19 mouse cellular contexts compared by ENCODE assay signal in genomic region chr6:113861375-113861770, GRCm38 (mm10).
DNase-seq lines count a peak whose midpoint lies in the region; ATAC-seq and TF ChIP-seq lines count a peak whose summit lies in the region.
"Had no signal": no experiment of that assay in that cellular context is flagged by ENCODE, and none has a peak within 500 bp of the region (broad histone marks: within the 10 kb centered on the region; RNA-seq: fewer than 3 reads in every experiment).

No protein-coding gene starts in this region.

- TF ChIP-seq CTCF in cerebellum, adult 2 months (IDR thresholded peaks at IDR 0.05; ENCODE audit: borderline replicate concordance, insufficient read depth, low read depth, low read length) = no peak
- TF ChIP-seq CTCF in liver, postnatal 0 days (IDR thresholded peaks at IDR 0.05; ENCODE audit: low read depth) = no peak

- DNase-seq in cerebellum, adult 2 months = no peak
- DNase-seq in cerebellum, postnatal 4 days (ENCODE audit: low spot score in 2 of 2) = no peak
- DNase-seq in hindbrain, embryonic 14.5 days (ENCODE audit: low spot score) = no peak
- no peak for DNase-seq in frontal cortex, postnatal 10 days (ENCODE audit: low spot score in 2 of 2)
- DNase-seq in liver, postnatal 0 days = no peak
- DNase-seq: embryo, embryonic 11 days; gastrocnemius, postnatal 25 days; kidney, adult 2 months; kidney, postnatal 14 days; lung, postnatal 10 days; thymus, postnatal 14 days had no signal

- H3K4me1 ChIP-seq in cerebellum, adult 2 months (ENCODE audit: control insufficient read depth, insufficient read depth, low read length) = peaks cover 85% of the 10 kb centered on the region
- H3K4me1 ChIP-seq in neural tube, embryonic 13.5 days (replicated peaks) = peaks cover 62% of the 10 kb centered on the region
- H3K4me1 ChIP-seq in neural tube, embryonic 15.5 days = peaks cover 35% of the 10 kb centered on the region
- H3K4me1 ChIP-seq in hindbrain, embryonic 14.5 days (replicated peaks; ENCODE audit: control insufficient read depth, insufficient read depth, low read length) = peaks cover 19% of the 10 kb centered on the region
- H3K4me1 ChIP-seq in liver, postnatal 0 days (ENCODE audit: insufficient read depth) = peaks cover 3% of the 10 kb centered on the region; the same call in 1 of the 2 replicates
- H3K4me1 ChIP-seq: embryonic facial prominence, embryonic 15.5 days had no signal

- ATAC-seq in neural tube, embryonic 13.5 days (ENCODE audit: low read depth) = no peak; the same call in 1 of the 2 replicates
- no peak for ATAC-seq in neural tube, embryonic 15.5 days (ENCODE audit: low FRiP score)
- ATAC-seq in hindbrain, embryonic 14.5 days (ENCODE audit: low FRiP score) = no peak
- no peak for ATAC-seq in frontal cortex, adult (ENCODE audit: low TSS enrichment)
- no peak for ATAC-seq in liver, postnatal 0 days
- ATAC-seq: CD4-positive, CD25-positive, alpha-beta regulatory T cell, adult 4 months had no signal

- H3K9me3 ChIP-seq in neural tube, embryonic 13.5 days = no peaks in the 10 kb centered on the region
- H3K9me3 ChIP-seq in neural tube, embryonic 15.5 days (replicated peaks) = no peaks in the 10 kb centered on the region
- no peaks in the 10 kb centered on the region for H3K9me3 ChIP-seq in hindbrain, embryonic 14.5 days (ENCODE audit: control insufficient read depth, low read length)
- no peaks in the 10 kb centered on the region for H3K9me3 ChIP-seq in liver, postnatal 0 days (ENCODE audit: low read length)
- H3K9me3 ChIP-seq: embryonic facial prominence, embryonic 15.5 days; liver, embryonic 15.5 days had no signal

- 22% methylated on average over 4 of the region's 4 CpGs for WGBS in cerebellum, adult 2 months
- WGBS in neural tube, embryonic 13.5 days = 51% methylated on average over 4 of the region's 4 CpGs
- 53% methylated on average over 4 of the region's 4 CpGs for WGBS in neural tube, embryonic 15.5 days
- WGBS in hindbrain, embryonic 14.5 days = 69% methylated on average over 4 of the region's 4 CpGs
- 52% methylated on average over 4 of the region's 4 CpGs for WGBS in liver, postnatal 0 days (ENCODE audit: insufficient replicate concordance)

- H3K9ac ChIP-seq in neural tube, embryonic 13.5 days = no peak overlapping the region
- no peak overlapping the region for H3K9ac ChIP-seq in neural tube, embryonic 15.5 days (replicated peaks)
- H3K9ac ChIP-seq in hindbrain, embryonic 14.5 days = no peak overlapping the region
- H3K9ac ChIP-seq in liver, postnatal 0 days (replicated peaks) = no peak overlapping the region
- H3K9ac ChIP-seq: embryonic facial prominence, embryonic 15.5 days; liver, embryonic 15.5 days had no signal

- TF ChIP-seq EP300 in liver, postnatal 0 days (IDR thresholded peaks at IDR 0.05; ENCODE audit: low read depth) = no peak

- no peak for TF ChIP-seq POLR2A in cerebellum, adult 2 months (IDR thresholded peaks at IDR 0.05; ENCODE audit: borderline replicate concordance, insufficient read depth, low read length)

- no peak overlapping the region for H3K4me3 ChIP-seq in cerebellum, adult 2 months (replicated peaks; ENCODE audit: insufficient read depth, low read depth, low read length)
- H3K4me3 ChIP-seq in neural tube, embryonic 13.5 days = no peak overlapping the region
- H3K4me3 ChIP-seq in neural tube, embryonic 15.5 days (replicated peaks) = no peak overlapping the region
- no peak overlapping the region for H3K4me3 ChIP-seq in hindbrain, embryonic 14.5 days (replicated peaks; ENCODE audit: low read length)
- H3K4me3 ChIP-seq in liver, postnatal 0 days (ENCODE audit: low read depth, low read length) = no peak overlapping the region
- H3K4me3 ChIP-seq: embryonic facial prominence, embryonic 15.5 days; liver, embryonic 15.5 days; myocyte had no signal

- H3K36me3 ChIP-seq in neural tube, embryonic 13.5 days = no peaks in the 10 kb centered on the region
- H3K36me3 ChIP-seq in neural tube, embryonic 15.5 days = no peaks in the 10 kb centered on the region
- no peaks in the 10 kb centered on the region for H3K36me3 ChIP-seq in hindbrain, embryonic 14.5 days (replicated peaks; ENCODE audit: control insufficient read depth, insufficient read depth)
- no peaks in the 10 kb centered on the region for H3K36me3 ChIP-seq in liver, postnatal 0 days (replicated peaks; ENCODE audit: insufficient read depth, low read length)
- H3K36me3 ChIP-seq: embryonic facial prominence, embryonic 15.5 days; liver, embryonic 15.5 days had no signal

- H3K27me3 ChIP-seq in cerebellum, adult 2 months (ENCODE audit: control insufficient read depth, insufficient read depth, low read length) = no peaks in the 10 kb centered on the region
- no peaks in the 10 kb centered on the region for H3K27me3 ChIP-seq in neural tube, embryonic 13.5 days
- H3K27me3 ChIP-seq in neural tube, embryonic 15.5 days (replicated peaks) = no peaks in the 10 kb centered on the region
- H3K27me3 ChIP-seq in hindbrain, embryonic 14.5 days (ENCODE audit: control insufficient read depth, insufficient read depth, low read length) = no peaks in the 10 kb centered on the region
- no peaks in the 10 kb centered on the region for H3K27me3 ChIP-seq in liver, postnatal 0 days (ENCODE audit: insufficient read depth, low read length)
- H3K27me3 ChIP-seq: embryonic facial prominence, embryonic 15.5 days; liver, embryonic 15.5 days had no signal

- peak overlapping the region; percentile 96 for H3K27ac ChIP-seq in cerebellum, adult 2 months (ENCODE audit: insufficient read depth, low read length)
- peak overlapping the region; percentile 80 for H3K27ac ChIP-seq in neural tube, embryonic 13.5 days (replicated peaks)
- H3K27ac ChIP-seq in neural tube, embryonic 15.5 days (replicated peaks) = no peak overlapping the region
- H3K27ac ChIP-seq in hindbrain, embryonic 14.5 days = peak overlapping the region; percentile 48
- H3K27ac ChIP-seq in liver, postnatal 0 days (ENCODE audit: low read depth) = no peak overlapping the region
- H3K27ac ChIP-seq: embryonic facial prominence, embryonic 15.5 days; liver, embryonic 15.5 days; stomach, postnatal 0 days had no signal

- H3K4me2 ChIP-seq in neural tube, embryonic 13.5 days = no peak overlapping the region
- no peak overlapping the region for H3K4me2 ChIP-seq in neural tube, embryonic 15.5 days
- no peak overlapping the region for H3K4me2 ChIP-seq in hindbrain, embryonic 14.5 days (replicated peaks)
- H3K4me2 ChIP-seq in liver, postnatal 0 days (ENCODE audit: low read depth, low read length) = no peak overlapping the region
- H3K4me2 ChIP-seq: embryonic facial prominence, embryonic 15.5 days; liver, embryonic 15.5 days had no signal

Comparison
In these comparisons a context has a peak if more than half of its experiments do, and no peak if none do; other contexts are left out.
1. H3K27ac ChIP-seq: peak in cerebellum, adult 2 months (single experiment), neural tube, embryonic 13.5 days (single experiment) and hindbrain, embryonic 14.5 days (single experiment); none in neural tube, embryonic 15.5 days (single experiment) and liver, postnatal 0 days (single experiment).